Comparison of ENCODE assay signal across 21 mouse cellular contexts in the genomic region with DNA sequence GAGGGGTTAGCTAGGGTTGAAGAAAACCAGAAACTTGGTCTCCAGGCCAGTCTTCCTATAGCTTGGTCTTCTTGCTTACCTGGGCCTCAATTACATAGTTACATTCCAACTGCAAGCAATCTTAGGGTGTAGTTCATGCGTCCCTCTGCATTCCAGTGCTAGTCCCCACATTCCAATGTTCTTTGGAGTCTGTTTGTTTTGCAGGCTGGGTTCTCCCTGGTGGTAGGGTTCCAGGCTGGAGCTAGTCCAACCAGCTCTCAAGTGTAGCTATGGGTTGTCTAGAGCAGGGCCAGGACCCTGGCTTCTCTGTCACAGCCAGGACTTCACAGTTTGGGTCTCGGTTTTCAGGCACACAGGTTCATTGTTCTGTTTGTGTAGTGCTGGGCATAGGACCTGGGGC. TPM values are rescaled to one million over a fixed set of nuclear protein-coding genes. Genes with fewer than 3 reads are reported as not detected.
DNase-seq lines count a peak whose midpoint lies in the region; ATAC-seq and TF ChIP-seq lines count a peak whose summit lies in the region.
"Had no signal": no experiment of that assay in that cellular context is flagged by ENCODE, and none has a peak within 500 bp of the region (broad histone marks: within the 10 kb centered on the region; RNA-seq: fewer than 3 reads in every experiment).

No protein-coding gene starts in this region.

- no peak overlapping the region for H3K27ac ChIP-seq in lung, embryonic 16.5 days (ENCODE audit: low read length)
- H3K27ac ChIP-seq in liver, postnatal 0 days (ENCODE audit: low read depth), result no peak overlapping the region
- H3K27ac ChIP-seq: embryonic facial prominence, embryonic 13.5 days; forebrain, embryonic 13.5 days; heart, embryonic 10.5 days; hindbrain, embryonic 13.5 days had no signal

- no peak overlapping the region for H3K9ac ChIP-seq in lung, embryonic 16.5 days (ENCODE audit: low read length)
- no peak overlapping the region for H3K9ac ChIP-seq in liver, postnatal 0 days (replicated peaks)
- H3K9ac ChIP-seq: embryonic facial prominence, embryonic 13.5 days; forebrain, embryonic 13.5 days; forebrain, postnatal 0 days; hindbrain, embryonic 13.5 days had no signal

- peak; percentile 32 for DNase-seq in cerebellum, adult 9-10 months
- no peak for DNase-seq in lung, adult 2 months
- DNase-seq in lung, postnatal 36 days, result peak; percentile 46
- DNase-seq in liver, postnatal 0 days, result no peak
- no peak for DNase-seq in heart, adult 18-20 months
- DNase-seq: adrenal gland, postnatal 14 days; cerebellum, adult 8-10 months; forebrain, postnatal 0 days; gastrocnemius, postnatal 36 days; heart, adult 11 months; heart, postnatal 10 days; heart, postnatal 4 days had no signal

- 68% methylated on average over 2 of the region's 2 CpGs for WGBS in lung, embryonic 16.5 days
- WGBS in lung, adult 2 months, result 59% methylated on average over 2 of the region's 2 CpGs
- 78% methylated on average over 2 of the region's 2 CpGs for whole genome bisulfite sequencing in liver, postnatal 0 days (ENCODE audit: insufficient replicate concordance)

- no peak overlapping the region for H3K4me3 ChIP-seq in lung, embryonic 16.5 days (ENCODE audit: low read length)
- no peak overlapping the region for H3K4me3 ChIP-seq in lung, adult 2 months (replicated peaks; ENCODE audit: extremely low read depth, low read depth, low read length)
- H3K4me3 ChIP-seq in liver, postnatal 0 days (ENCODE audit: low read depth, low read length), result no peak overlapping the region
- H3K4me3 ChIP-seq: embryonic facial prominence, embryonic 13.5 days; forebrain, embryonic 13.5 days; heart, embryonic 10.5 days; hindbrain, embryonic 13.5 days had no signal

- TF ChIP-seq EP300 in liver, postnatal 0 days (IDR thresholded peaks at IDR 0.05; ENCODE audit: low read depth), result no peak

- no peaks in the 10 kb centered on the region for H3K9me3 ChIP-seq in lung, embryonic 16.5 days (ENCODE audit: control insufficient read depth, low read length)
- no peaks in the 10 kb centered on the region for H3K9me3 ChIP-seq in liver, postnatal 0 days (ENCODE audit: low read length)
- H3K9me3 ChIP-seq: embryonic facial prominence, embryonic 13.5 days; forebrain, embryonic 13.5 days; heart, embryonic 10.5 days; hindbrain, embryonic 13.5 days had no signal

- peaks cover 5% of the 10 kb centered on the region for H3K4me1 ChIP-seq in lung, embryonic 16.5 days (replicated peaks; ENCODE audit: control insufficient read depth, insufficient read depth, low read length)
- H3K4me1 ChIP-seq in lung, adult 2 months (ENCODE audit: control insufficient read depth, insufficient read depth, low read length), result no peaks in the 10 kb centered on the region
- peaks cover 8% of the 10 kb centered on the region for H3K4me1 ChIP-seq in liver, postnatal 0 days (ENCODE audit: insufficient read depth)

- TF ChIP-seq POLR2A in lung, adult 2 months (IDR thresholded peaks at IDR 0.05; ENCODE audit: borderline replicate concordance, extremely low read depth, low read depth, low read length), result no peak

- no peak for ATAC-seq in cerebellum, adult (ENCODE audit: insufficient number of reproducible peaks, low FRiP score, low TSS enrichment)
- peak; percentile 18; the same call in 1 of the 2 replicates for ATAC-seq in lung, embryonic 16.5 days (ENCODE audit: low read depth)
- no peak for ATAC-seq in liver, postnatal 0 days
- ATAC-seq: activated CD4-positive, CD25-positive, alpha-beta regulatory T cell, adult 4 months; forebrain, embryonic 13.5 days; forebrain, postnatal 0 days; Patski had no signal

- H3K4me2 ChIP-seq in lung, embryonic 16.5 days (ENCODE audit: low read depth, low read length), result no peak overlapping the region
- no peak overlapping the region for H3K4me2 ChIP-seq in liver, postnatal 0 days (ENCODE audit: low read depth, low read length)
- H3K4me2 ChIP-seq: embryonic facial prominence, embryonic 13.5 days; forebrain, embryonic 13.5 days; hindbrain, embryonic 13.5 days had no signal

- no peaks in the 10 kb centered on the region for H3K27me3 ChIP-seq in lung, embryonic 16.5 days (ENCODE audit: control insufficient read depth, insufficient read depth, low read depth, low read length)
- no peaks in the 10 kb centered on the region for H3K27me3 ChIP-seq in liver, postnatal 0 days (ENCODE audit: insufficient read depth, low read length)
- H3K27me3 ChIP-seq: embryonic facial prominence, embryonic 13.5 days; forebrain, embryonic 13.5 days; hindbrain, embryonic 13.5 days; Patski had no signal

- H3K36me3 ChIP-seq in lung, embryonic 16.5 days (ENCODE audit: control insufficient read depth, insufficient read depth, low read length), result peaks cover 41% of the 10 kb centered on the region
- H3K36me3 ChIP-seq in liver, postnatal 0 days (replicated peaks; ENCODE audit: insufficient read depth, low read length), result peaks cover 45% of the 10 kb centered on the region

- TF ChIP-seq CTCF in lung, adult 2 months (IDR thresholded peaks at IDR 0.05; ENCODE audit: insufficient read depth, low read length), result no peak
- no peak for TF ChIP-seq CTCF in liver, postnatal 0 days (IDR thresholded peaks at IDR 0.05; ENCODE audit: low read depth)

RNA-seq across cellular contexts. Expression of a gene that starts 6.3 kb away (rescaled TPM):
- polyA plus RNA-seq in lung, embryonic 16.5 days (2015; fragmentation: Nextera tagmentation; extraction: Ambion mirVana), result 317 and 323 TPM in 2 replicates
- 313 and 336 TPM in 2 replicates for polyA plus RNA-seq in lung, adult 2 months (2012; rRNA removed)
- polyA plus RNA-seq in liver, postnatal 0 days (2015; fragmentation: Nextera tagmentation; extraction: Ambion mirVana), result 119 and 136 TPM in 2 replicates
- total RNA-seq in heart, adult 18-20 months (2021), result 100 to 1,000 TPM; 185 to 191 TPM

RNA-seq across cellular contexts. Expression of a gene that starts 17.6 kb away (rescaled TPM):
- 341 and 346 TPM in 2 replicates for polyA plus RNA-seq in lung, embryonic 16.5 days (2015; fragmentation: Nextera tagmentation; extraction: Ambion mirVana)
- 1,982 and 2,310 TPM in 2 replicates for polyA plus RNA-seq in lung, adult 2 months (2012; rRNA removed)
- 116 and 145 TPM in 2 replicates for polyA plus RNA-seq in liver, postnatal 0 days (2015; fragmentation: Nextera tagmentation; extraction: Ambion mirVana)
- 100 to 1,000 TPM; 135 to 139 TPM for total RNA-seq in heart, adult 18-20 months (2021)

RNA-seq across cellular contexts. Expression of a gene that starts 26.0 kb away (rescaled TPM):
- 1.2 TPM in 2 replicates for polyA plus RNA-seq in lung, embryonic 16.5 days (2015; fragmentation: Nextera tagmentation; extraction: Ambion mirVana)
- polyA plus RNA-seq in lung, adult 2 months (2012; rRNA removed), result 1.4 and 1.9 TPM in 2 replicates
- 0.33 and 0.40 TPM in 2 replicates for polyA plus RNA-seq in liver, postnatal 0 days (2015; fragmentation: Nextera tagmentation; extraction: Ambion mirVana)
- total RNA-seq in heart, adult 18-20 months (2021), result under 1 TPM; 0.23 to 0.35 TPM

RNA-seq across cellular contexts. Expression of a gene that starts 27.8 kb away (rescaled TPM):
- polyA plus RNA-seq in lung, embryonic 16.5 days (2015; fragmentation: Nextera tagmentation; extraction: Ambion mirVana), result 138 and 153 TPM in 2 replicates
- 178 and 213 TPM in 2 replicates for polyA plus RNA-seq in lung, adult 2 months (2012; rRNA removed)
- 61.0 TPM in 2 replicates for polyA plus RNA-seq in liver, postnatal 0 days (2015; fragmentation: Nextera tagmentation; extraction: Ambion mirVana)
- total RNA-seq in heart, adult 18-20 months (2021), result 100 to 1,000 TPM in 1 of 2 experiments, 10 to 100 TPM in 1; 94.3 to 102 TPM

RNA-seq across cellular contexts. Expression of a gene that starts 49.5 kb away (rescaled TPM):
- polyA plus RNA-seq in lung, embryonic 16.5 days (2015; fragmentation: Nextera tagmentation; extraction: Ambion mirVana), result 0.13 and 0.44 TPM in 2 replicates
- polyA plus RNA-seq in lung, adult 2 months (2012; rRNA removed), result 1.9 and 2.7 TPM in 2 replicates
- 0.14 and 0.24 TPM in 2 replicates for polyA plus RNA-seq in liver, postnatal 0 days (2015; fragmentation: Nextera tagmentation; extraction: Ambion mirVana)
- total RNA-seq in heart, adult 18-20 months (2021), result 1 to 10 TPM in 1 of 2 experiments, under 1 TPM in 1; 0.50 to 3.7 TPM
- polyA plus RNA-seq: C2C12, Patski had no signal

Comparison
In these comparisons a context has a peak if more than half of its experiments do, and no peak if none do; other contexts are left out.
1. DNase-seq: peak in cerebellum, adult 9-10 months (single experiment) and lung, postnatal 36 days (single experiment); none in lung, adult 2 months (single experiment), liver, postnatal 0 days (single experiment) and heart, adult 18-20 months (0 of 2).